Mouse (Mus musculus): ENCODE results near the gene Gnpnat1. TPM values are rescaled to one million over a fixed set of nuclear protein-coding genes. Genes with fewer than 3 reads are reported as not detected.

The Gnpnat1 gene
- polyA plus RNA-seq, 1 experiment from 2014 or later, result 29.5 TPM

DNA sequence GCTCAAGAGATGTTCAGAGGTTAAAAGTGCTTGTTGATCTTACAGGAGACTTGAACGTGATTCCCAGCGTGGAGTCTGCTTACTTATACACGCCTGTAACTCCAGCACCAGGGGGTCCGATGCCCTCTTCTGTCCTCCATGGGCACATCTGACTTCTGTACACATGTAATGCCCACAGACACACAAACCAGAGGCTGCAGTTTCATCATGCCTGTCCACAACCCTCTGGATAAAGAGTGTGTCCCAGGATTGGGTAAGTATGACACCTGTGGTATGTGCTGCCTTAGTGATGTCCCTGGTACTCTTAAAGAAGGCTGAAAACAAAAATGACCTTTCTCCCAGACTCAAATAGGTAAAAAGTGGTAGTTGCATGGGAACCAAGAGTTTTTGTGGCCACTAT, 14.6 kb upstream of the Gnpnat1 start:
- Histone ChIP-seq H3K9me3 (ENCODE audit: control insufficient read depth, low read length) (no peaks in the 10 kb centered on the region), H3K27me3 (ENCODE audit: control insufficient read depth, insufficient read depth, low read length) (no peaks in the 10 kb centered on the region), H3K27ac (no peak overlapping the region), H3K9ac (no peak overlapping the region), H3K4me3 (replicated peaks; ENCODE audit: low read length) (no peak overlapping the region), H3K36me3 (replicated peaks; ENCODE audit: control insufficient read depth, insufficient read depth) (no peaks in the 10 kb centered on the region), H3K4me1 (replicated peaks; ENCODE audit: control insufficient read depth, insufficient read depth, low read length) (no peaks in the 10 kb centered on the region), H3K4me2 (replicated peaks) (no peak overlapping the region)
- ATAC-seq (ENCODE audit: low FRiP score) (no peak), DNase-seq (ENCODE audit: low spot score) (no peak)
- WGBS, result 89% methylated on average over 4 of the region's 4 CpGs

DNA sequence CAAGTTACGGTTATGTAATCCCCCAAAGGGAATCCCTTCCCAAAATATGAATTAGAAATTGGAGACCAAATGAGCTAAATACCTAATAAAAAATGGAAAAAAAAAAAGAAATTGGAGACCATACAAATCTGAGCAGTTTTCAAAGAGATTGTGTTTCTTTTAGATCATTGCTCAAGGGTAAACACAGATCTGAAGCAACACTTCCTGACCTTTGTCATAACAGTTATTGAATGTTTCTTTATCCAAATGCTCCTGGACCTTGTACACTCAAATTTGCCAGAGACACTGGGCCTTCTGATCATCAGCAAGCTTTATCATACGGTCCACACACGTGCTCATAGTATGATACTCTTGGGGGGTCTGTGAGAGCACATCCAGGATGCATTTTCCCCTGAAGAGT, 13.8 kb upstream of the Gnpnat1 start:
- H3K27me3 ChIP-seq (ENCODE audit: control insufficient read depth, insufficient read depth, low read length), result no peaks in the 10 kb centered on the region
- ATAC-seq (ENCODE audit: low FRiP score), result no peak
- no peaks in the 10 kb centered on the region for H3K36me3 ChIP-seq (replicated peaks; ENCODE audit: control insufficient read depth, insufficient read depth)
- no peak overlapping the region for H3K9ac ChIP-seq
- H3K4me2 ChIP-seq (replicated peaks), result no peak overlapping the region
- H3K27ac ChIP-seq, result no peak overlapping the region
- no peak overlapping the region for H3K4me3 ChIP-seq (replicated peaks; ENCODE audit: low read length)
- DNase-seq (ENCODE audit: low spot score), result no peak
- H3K9me3 ChIP-seq (ENCODE audit: control insufficient read depth, low read length), result no peaks in the 10 kb centered on the region
- H3K4me1 ChIP-seq (replicated peaks; ENCODE audit: control insufficient read depth, insufficient read depth, low read length), result no peaks in the 10 kb centered on the region
- WGBS, result 93% methylated on average over 3 of the region's 3 CpGs

DNA sequence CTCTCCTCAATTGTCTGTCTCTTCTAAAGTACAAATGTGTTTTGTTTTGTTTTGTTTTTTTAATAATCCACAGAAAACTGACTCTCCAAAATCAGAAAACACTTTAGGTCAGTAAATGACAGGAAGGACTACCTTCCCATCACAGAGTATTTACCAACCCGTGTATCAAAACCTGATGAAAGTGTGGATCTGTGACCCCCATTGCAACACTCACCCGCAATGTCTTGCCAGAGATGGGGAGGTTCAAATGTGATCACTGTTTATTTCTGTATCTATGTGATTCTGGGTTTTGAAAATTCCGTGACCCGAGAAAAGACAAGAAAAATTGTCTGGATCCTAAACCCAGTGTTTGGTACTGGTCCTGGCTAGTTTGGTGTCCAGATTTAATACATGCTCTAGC, 11.6 kb upstream of the Gnpnat1 start:
- Histone ChIP-seq H3K9ac (no peak overlapping the region), H3K4me3 (replicated peaks; ENCODE audit: low read length) (no peak overlapping the region), H3K9me3 (ENCODE audit: control insufficient read depth, low read length) (no peaks in the 10 kb centered on the region), H3K4me1 (replicated peaks; ENCODE audit: control insufficient read depth, insufficient read depth, low read length) (no peaks in the 10 kb centered on the region), H3K36me3 (replicated peaks; ENCODE audit: control insufficient read depth, insufficient read depth) (no peaks in the 10 kb centered on the region), H3K27ac (no peak overlapping the region), H3K4me2 (replicated peaks) (no peak overlapping the region), H3K27me3 (ENCODE audit: control insufficient read depth, insufficient read depth, low read length) (no peaks in the 10 kb centered on the region)
- WGBS, result 96% methylated on average over 4 of the region's 4 CpGs
- DNase-seq (ENCODE audit: low spot score) (no peak), ATAC-seq (ENCODE audit: low FRiP score) (no peak)

DNA sequence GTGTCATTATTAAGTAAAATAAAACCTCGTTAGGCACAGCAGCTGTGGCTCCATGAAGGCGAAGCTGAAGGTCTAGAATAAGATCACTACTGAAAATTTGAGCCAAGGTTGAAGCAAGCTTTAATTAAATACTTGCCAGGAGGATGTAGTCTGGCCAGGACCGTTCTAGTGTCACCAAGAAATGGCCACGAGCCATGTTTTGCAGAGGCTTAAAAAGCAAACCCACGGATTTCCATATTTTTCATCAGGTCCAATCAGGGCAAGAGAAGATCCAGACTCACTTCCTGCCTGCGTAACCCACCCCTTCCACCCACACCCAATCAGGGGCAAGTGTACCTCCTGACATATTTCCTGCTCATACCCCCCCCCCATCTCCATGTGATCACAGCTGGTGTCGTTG, 1.1 kb downstream of the Gnpnat1 start:
- 85% methylated on average over 7 of the region's 7 CpGs for WGBS
- H3K27ac ChIP-seq, result no peak overlapping the region
- no peak for DNase-seq (ENCODE audit: low spot score)

DNA sequence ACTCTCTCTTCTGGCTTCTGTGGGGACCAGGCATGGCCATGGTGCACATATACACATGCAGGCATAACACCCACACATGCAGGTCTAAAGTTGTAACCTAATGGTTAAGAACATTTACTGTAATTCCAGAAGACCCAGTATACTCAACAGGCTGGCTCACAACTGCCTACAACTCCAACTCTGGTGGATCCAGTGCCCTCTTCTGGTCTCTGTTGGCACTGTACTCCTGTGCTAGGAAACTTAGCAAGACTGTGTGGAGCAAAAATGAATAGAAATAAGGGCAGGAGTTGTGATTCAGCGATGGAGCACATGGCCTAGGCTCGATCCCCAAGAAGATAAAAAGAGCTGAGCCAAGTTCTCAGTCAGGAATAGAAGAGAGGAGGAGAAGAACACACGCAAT, 4.9 kb downstream of the Gnpnat1 start:
- Histone ChIP-seq H3K9me3 (ENCODE audit: control insufficient read depth, low read length) (no peaks in the 10 kb centered on the region), H3K27me3 (ENCODE audit: control insufficient read depth, insufficient read depth, low read length) (no peaks in the 10 kb centered on the region), H3K9ac (no peak overlapping the region), H3K4me1 (replicated peaks; ENCODE audit: control insufficient read depth, insufficient read depth, low read length) (no peaks in the 10 kb centered on the region), H3K36me3 (replicated peaks; ENCODE audit: control insufficient read depth, insufficient read depth) (no peaks in the 10 kb centered on the region), H3K4me2 (replicated peaks) (no peak overlapping the region), H3K27ac (no peak overlapping the region), H3K4me3 (replicated peaks; ENCODE audit: low read length) (no peak overlapping the region)
- ATAC-seq (ENCODE audit: low FRiP score) (no peak), DNase-seq (ENCODE audit: low spot score) (no peak)
- 89% methylated on average over 3 of the region's 3 CpGs for WGBS

More for the DNA sequence above, 1.1 kb downstream of the Gnpnat1 start:
- no peak overlapping the region for H3K4me3 ChIP-seq (replicated peaks; ENCODE audit: low read length)
- no peak overlapping the region for H3K9ac ChIP-seq
- ATAC-seq (ENCODE audit: low FRiP score), result no peak
- H3K36me3 ChIP-seq (replicated peaks; ENCODE audit: control insufficient read depth, insufficient read depth), result no peaks in the 10 kb centered on the region
- no peaks in the 10 kb centered on the region for H3K9me3 ChIP-seq (ENCODE audit: control insufficient read depth, low read length)
- H3K4me1 ChIP-seq (replicated peaks; ENCODE audit: control insufficient read depth, insufficient read depth, low read length), result no peaks in the 10 kb centered on the region
- H3K4me2 ChIP-seq (replicated peaks), result no peak overlapping the region
- no peaks in the 10 kb centered on the region for H3K27me3 ChIP-seq (ENCODE audit: control insufficient read depth, insufficient read depth, low read length)

DNA sequence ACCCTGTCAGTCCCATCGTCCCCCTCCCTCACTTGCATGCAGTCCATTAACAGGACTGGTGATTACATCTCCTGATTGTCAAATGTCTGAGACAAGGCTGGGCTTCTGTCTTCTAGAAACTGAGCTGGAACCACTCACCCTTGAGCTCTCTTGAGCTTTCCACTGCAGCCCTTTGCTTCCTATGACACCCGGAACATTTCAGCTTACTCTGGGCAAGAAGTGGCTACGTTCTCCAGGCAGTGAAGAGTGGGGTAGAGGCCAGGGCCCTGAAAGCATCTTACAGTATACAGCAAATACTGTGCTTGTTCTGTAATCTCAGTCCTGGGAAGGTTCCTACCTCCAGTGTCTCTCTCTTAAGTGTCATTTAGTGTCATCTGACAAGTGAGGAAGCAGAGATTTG, 15.5 kb downstream of the Gnpnat1 start:
- H3K4me3 ChIP-seq (replicated peaks; ENCODE audit: low read length), result peak overlapping the region; percentile 86
- no peaks in the 10 kb centered on the region for H3K27me3 ChIP-seq (ENCODE audit: control insufficient read depth, insufficient read depth, low read length)
- WGBS, result 24% methylated on average over 3 of the region's 3 CpGs
- DNase-seq (ENCODE audit: low spot score) (peak; percentile 28), ATAC-seq (ENCODE audit: low FRiP score) (no peak)
- peaks cover 11% of the 10 kb centered on the region for H3K4me1 ChIP-seq (replicated peaks; ENCODE audit: control insufficient read depth, insufficient read depth, low read length)
- peak overlapping the region; percentile 77 for H3K4me2 ChIP-seq (replicated peaks)
- H3K36me3 ChIP-seq (replicated peaks; ENCODE audit: control insufficient read depth, insufficient read depth), result no peaks in the 10 kb centered on the region
- no peaks in the 10 kb centered on the region for H3K9me3 ChIP-seq (ENCODE audit: control insufficient read depth, low read length)
- H3K9ac ChIP-seq, result peak overlapping the region; percentile 90
- peak overlapping the region; percentile 79 for H3K27ac ChIP-seq

DNA sequence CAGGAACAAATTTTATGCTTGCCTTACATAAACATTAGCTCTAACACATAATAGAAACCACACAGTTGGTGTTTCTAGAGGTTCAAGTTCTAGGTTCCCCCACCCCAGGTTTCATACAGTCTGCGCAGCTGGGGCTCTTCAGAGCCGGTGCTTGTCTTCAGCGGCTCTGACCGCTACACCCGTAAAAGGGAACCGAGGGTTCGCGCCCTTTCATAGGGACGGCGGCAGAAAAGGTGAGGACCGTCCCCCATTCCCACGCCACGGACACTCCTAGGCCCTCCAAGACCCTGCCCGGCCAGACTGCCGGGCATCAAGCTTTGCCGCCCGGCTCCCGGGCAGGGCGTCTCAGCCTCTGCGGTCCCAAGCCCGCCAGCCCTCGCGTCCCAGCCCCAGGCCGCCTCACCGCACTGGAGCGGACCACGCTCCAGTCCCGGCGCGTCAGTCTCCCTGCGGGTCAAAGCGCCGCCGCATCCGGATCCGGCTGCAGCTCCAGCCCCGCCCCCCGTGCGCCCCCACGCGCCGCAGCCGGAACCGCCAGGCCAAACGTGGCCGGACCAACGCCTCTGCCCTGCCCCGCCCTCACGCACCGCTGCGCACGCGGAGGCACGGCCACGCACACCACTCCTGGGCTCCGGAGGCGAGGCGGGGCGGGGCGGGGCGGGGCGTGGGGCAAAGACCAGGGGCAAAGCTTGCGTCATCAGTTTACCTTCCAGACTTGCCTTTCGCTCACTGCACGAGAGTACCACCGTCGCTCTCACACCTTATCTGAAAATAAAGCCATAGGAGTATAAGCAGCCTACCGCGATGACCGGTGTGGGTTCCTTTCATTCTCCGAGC, 16.1 kb downstream of the Gnpnat1 start:
- Histone ChIP-seq H3K9ac (peak overlapping the region; percentile 90), H3K27ac (peak overlapping the region; percentile 79), H3K4me2 (replicated peaks) (peak overlapping the region; percentile 77), H3K36me3 (replicated peaks; ENCODE audit: control insufficient read depth, insufficient read depth) (no peaks in the 10 kb centered on the region; the same call in 1 of the 2 replicates), H3K27me3 (ENCODE audit: control insufficient read depth, insufficient read depth, low read length) (no peaks in the 10 kb centered on the region), H3K9me3 (ENCODE audit: control insufficient read depth, low read length) (no peaks in the 10 kb centered on the region), H3K4me1 (replicated peaks; ENCODE audit: control insufficient read depth, insufficient read depth, low read length) (peaks cover 11% of the 10 kb centered on the region), H3K4me3 (replicated peaks; ENCODE audit: low read length) (peak overlapping the region; percentile 86)
- DNase-seq (ENCODE audit: low spot score) (peak; percentile 83), ATAC-seq (ENCODE audit: low FRiP score) (peak; percentile 97)
- whole genome bisulfite sequencing, result under 1% methylated on average over 62 of the region's 71 CpGs

DNA sequence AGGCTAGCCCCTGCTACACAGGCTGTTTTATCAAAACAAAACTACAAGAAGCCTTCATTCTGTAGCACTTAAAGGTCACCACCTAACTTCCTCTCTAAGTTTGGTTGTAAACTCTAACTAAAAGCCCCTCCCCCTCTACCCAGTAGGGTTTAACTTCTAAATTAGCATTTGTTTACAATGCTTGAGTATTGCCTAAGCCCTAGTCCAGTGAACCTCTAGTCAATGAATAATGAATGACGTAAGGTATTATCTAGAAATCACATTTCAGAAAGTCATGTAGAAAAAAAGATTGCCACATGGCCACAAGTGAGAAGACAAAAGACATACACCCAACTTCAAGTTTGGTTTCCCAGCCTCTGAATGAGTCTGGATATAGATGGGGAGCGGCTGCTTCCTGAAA, 17.2 kb downstream of the Gnpnat1 start:
- no peaks in the 10 kb centered on the region for H3K9me3 ChIP-seq (ENCODE audit: control insufficient read depth, low read length)

DNA sequence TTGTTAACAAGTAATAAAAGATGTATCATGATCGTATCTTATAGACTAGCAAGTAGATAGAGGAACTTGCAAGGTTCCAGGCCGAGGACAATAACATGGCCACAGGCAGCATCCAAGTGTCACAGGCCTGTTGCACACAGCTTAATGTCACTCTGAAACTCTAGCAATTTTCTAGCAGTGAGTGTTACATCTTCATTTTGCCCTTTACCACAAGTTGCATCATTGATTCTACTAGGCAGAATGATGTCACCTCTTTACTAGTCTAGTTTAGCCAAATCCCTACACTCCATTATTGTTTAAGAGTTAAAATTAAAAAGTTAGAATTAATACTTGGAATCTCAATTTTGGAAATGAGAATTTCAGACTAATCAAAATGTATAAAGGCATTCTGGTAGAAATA, 19.1 kb downstream of the Gnpnat1 start:
- no peak overlapping the region for H3K4me3 ChIP-seq (replicated peaks; ENCODE audit: low read length)
- no peak overlapping the region for H3K9ac ChIP-seq
- H3K27me3 ChIP-seq (ENCODE audit: control insufficient read depth, insufficient read depth, low read length), result no peaks in the 10 kb centered on the region
- H3K4me1 ChIP-seq (replicated peaks; ENCODE audit: control insufficient read depth, insufficient read depth, low read length), result peaks cover 11% of the 10 kb centered on the region
- no peak for ATAC-seq (ENCODE audit: low FRiP score)
- 97% methylated on average over 2 of the region's 2 CpGs for WGBS
- peaks cover 11% of the 10 kb centered on the region for H3K36me3 ChIP-seq (replicated peaks; ENCODE audit: control insufficient read depth, insufficient read depth)
- H3K27ac ChIP-seq, result no peak overlapping the region
- no peaks in the 10 kb centered on the region for H3K9me3 ChIP-seq (ENCODE audit: control insufficient read depth, low read length)
- no peak overlapping the region for H3K4me2 ChIP-seq (replicated peaks)
- DNase-seq (ENCODE audit: low spot score), result no peak

More for the DNA sequence above, 17.2 kb downstream of the Gnpnat1 start:
- DNase-seq (ENCODE audit: low spot score) (no peak), ATAC-seq (ENCODE audit: low FRiP score) (no peak)
- no peaks in the 10 kb centered on the region for H3K27me3 ChIP-seq (ENCODE audit: control insufficient read depth, insufficient read depth, low read length)
- peaks cover 11% of the 10 kb centered on the region for H3K4me1 ChIP-seq (replicated peaks; ENCODE audit: control insufficient read depth, insufficient read depth, low read length)
- no peak overlapping the region for H3K9ac ChIP-seq
- no peak overlapping the region for H3K27ac ChIP-seq
- H3K36me3 ChIP-seq (replicated peaks; ENCODE audit: control insufficient read depth, insufficient read depth), result peaks cover 3% of the 10 kb centered on the region; the same call in 1 of the 2 replicates
- H3K4me3 ChIP-seq (replicated peaks; ENCODE audit: low read length), result peak overlapping the region; percentile 86
- 7% methylated on average over 2 of the region's 2 CpGs for WGBS
- peak overlapping the region; percentile 77 for H3K4me2 ChIP-seq (replicated peaks)

Measured in hindbrain, embryonic 14.5 days (tissue).